Mouse (Mus musculus) megakaryocyte, adult 5-6 weeks (primary cell): ENCODE data around the gene Gm3373. TPM values are rescaled to one million over a fixed set of nuclear protein-coding genes. Genes with fewer than 3 reads are reported as not detected.
"Not testable (repeated sequence)": the region's sequence is repeated elsewhere in the genome, so short reads cannot be mapped to it uniquely, and the experiment has no call there.

Experiments used
- ATAC-seq: 2 replicates; pipeline ENCODE4 v1.8.0; 2016; ENCODE audit warnings: mild to moderate bottlenecking, inconsistent platforms; ENCODE audit not compliant: poor library complexity, severe bottlenecking
- total RNA-seq, 2 experiments: library from RNA; stranded (forward) in 1 of 2; stranded (reverse) in 1 of 2; fragments of 153-499, 151-499 nt in 1 of 2; fragments of 221-1000, 200-1000 nt in 1 of 2; gene quantifications; 2 replicates each; pipeline versions ENCODE4 v1.2.3 to v1.2.4; 2015 to 2017

The Gm3373 gene
- total RNA-seq (2015), result not detected in 2 replicates
- not detected in 2 replicates for total RNA-seq (2017)

- ATAC-seq, result not testable (repeated sequence)
These were observed at the start of gene Gm3373 for GRCm38 (mm10) chr14:5741477-5741876. Gm3373 (minus strand) TSS chr14:5741577.

GRCm38 (mm10) chr14:5687357-5687756, 54.0 kb downstream of the Gm3373 start, which contains the start of gene Gm9603:
Gm9603 (minus strand) TSS chr14:5687457.
- not testable (repeated sequence) for ATAC-seq

Other genes starting within 250 kb of the Gm3373 start
- gene Gm3488, start 239.9 kb downstream of the Gm3373 start, total RNA-seq (2015), result 0.21 TPM in 1 of 2 replicates, not detected in the other
- gene Gm3488, start 239.9 kb downstream of the Gm3373 start, total RNA-seq (2017), result 0.11 TPM in 1 of 2 replicates, not detected in the other
- gene Gm3532, start 203.1 kb downstream of the Gm3373 start, total RNA-seq (2015), result not detected in 2 replicates
- not detected in 2 replicates for gene Gm3532, start 203.1 kb downstream of the Gm3373 start, total RNA-seq (2017)
- gene Gm8265, start 108.5 kb downstream of the Gm3373 start, total RNA-seq (2015), result not detected in 2 replicates
- not detected in 2 replicates for gene Gm8265, start 108.5 kb downstream of the Gm3373 start, total RNA-seq (2017)
- not detected in 2 replicates for gene Gm9603, start 54.1 kb downstream of the Gm3373 start, total RNA-seq (2015)
- gene Gm9603, start 54.1 kb downstream of the Gm3373 start, total RNA-seq (2017), result not detected in 2 replicates
- gene Gm3383, start 66.4 kb upstream of the Gm3373 start, total RNA-seq (2015), result 0.21 TPM in 1 of 2 replicates, not detected in the other
- not detected in 2 replicates for gene Gm3383, start 66.4 kb upstream of the Gm3373 start, total RNA-seq (2017)
- gene Gm3424, start 88.8 kb upstream of the Gm3373 start, total RNA-seq (2015), result not detected in 2 replicates
- gene Gm3424, start 88.8 kb upstream of the Gm3373 start, total RNA-seq (2017), result not detected in 2 replicates
- not detected in 2 replicates for gene Gm8237, start 138.8 kb upstream of the Gm3373 start, total RNA-seq (2015)
- not detected in 2 replicates for gene Gm8237, start 138.8 kb upstream of the Gm3373 start, total RNA-seq (2017)
- gene Gm3248, start 220.2 kb upstream of the Gm3373 start, total RNA-seq (2015), result not detected in 2 replicates
- gene Gm3248, start 220.2 kb upstream of the Gm3373 start, total RNA-seq (2017), result not detected in 2 replicates
- gene Gm3453, start 237.6 kb upstream of the Gm3373 start, total RNA-seq (2015), result not detected in 2 replicates
- gene Gm3453, start 237.6 kb upstream of the Gm3373 start, total RNA-seq (2017), result not detected in 2 replicates